Mouse (Mus musculus): ENCODE measurements around the gene 4932438H23Rik.
"Not testable (repeated sequence)": the region's sequence is repeated elsewhere in the genome, so short reads cannot be mapped to it uniquely, and the experiment has no call there.

4932438H23Rik gene

GRCm38 (mm10) chr16:91097858-91098257, 2.9 kb upstream of the 4932438H23Rik start:
- no peak for DNase-seq

DNA sequence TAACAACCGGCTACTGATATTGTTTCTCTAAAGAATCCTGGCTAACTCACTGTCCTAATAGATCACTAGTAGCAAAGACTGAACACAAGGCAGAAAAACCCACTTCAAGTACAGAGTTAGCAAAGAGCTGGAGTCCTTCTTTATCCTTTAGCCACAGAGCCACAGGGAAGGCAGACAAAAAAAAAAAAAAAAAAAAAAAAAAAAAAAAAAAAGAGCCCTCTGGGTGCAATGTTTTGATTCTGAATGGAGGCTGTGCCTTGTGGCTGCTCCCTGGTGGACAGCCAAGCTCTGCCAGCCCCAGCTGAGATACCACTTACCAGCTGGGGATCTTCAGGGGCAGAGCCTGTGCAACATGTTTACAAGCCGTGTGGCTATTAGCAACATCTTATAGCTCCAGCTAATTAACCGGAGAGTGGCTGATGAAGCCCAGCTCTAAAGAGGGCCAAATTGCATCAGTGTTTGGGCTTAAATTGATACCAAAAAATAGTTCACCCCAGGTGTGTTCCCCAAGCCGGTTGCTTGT, 2.1 kb upstream of the 4932438H23Rik start:
- DNase-seq = no peak

DNA sequence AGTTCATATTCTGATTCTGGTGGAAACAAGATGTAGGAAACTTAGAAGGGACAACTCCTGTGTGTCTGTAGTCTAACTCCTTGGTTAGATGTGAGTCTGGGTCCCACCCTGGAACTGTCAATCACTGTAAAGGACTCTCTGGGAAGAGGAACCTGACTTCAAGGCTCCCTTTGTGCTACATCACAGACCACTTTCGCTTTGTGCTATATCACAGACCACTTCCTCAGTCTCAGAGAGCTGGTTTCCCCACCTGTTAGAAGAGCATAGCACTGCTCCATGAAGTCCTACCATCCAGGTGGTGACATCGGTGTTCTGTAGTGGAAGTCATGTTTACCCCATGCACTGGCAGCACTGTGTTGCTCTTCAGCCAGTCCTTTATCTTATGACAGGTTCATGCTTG, 1.1 kb upstream of the 4932438H23Rik start:
- no peak for DNase-seq

DNA sequence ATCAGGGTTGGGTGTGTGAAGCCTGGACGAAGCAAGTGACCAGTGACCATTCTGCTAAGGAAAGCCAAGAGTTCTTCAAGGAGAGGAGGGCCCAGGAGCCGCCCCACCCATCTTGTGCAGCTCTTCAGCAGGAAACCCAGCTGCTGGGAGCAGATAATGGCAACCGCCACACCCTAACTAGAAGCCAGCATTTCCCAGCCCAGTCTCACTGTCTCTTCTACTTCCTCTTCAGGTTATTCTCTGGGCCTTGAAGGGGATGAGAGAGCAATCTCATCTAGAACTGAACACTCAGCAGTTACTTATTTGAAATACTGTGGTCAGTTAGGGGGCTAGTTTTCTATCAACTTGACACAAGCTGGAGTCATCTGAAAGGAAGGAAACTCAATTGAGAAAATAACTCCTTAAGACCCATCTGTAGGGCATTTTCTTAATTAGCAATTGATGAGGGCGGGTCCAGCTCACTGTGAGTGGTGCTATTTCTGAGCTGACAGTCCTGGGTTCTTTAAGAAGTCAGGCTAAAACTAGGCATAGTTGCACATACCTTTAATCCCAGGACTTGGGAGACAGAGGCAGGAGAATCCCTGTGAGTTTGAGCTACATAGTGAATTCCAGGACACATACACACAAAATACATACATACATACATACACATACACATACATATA, 8.1 kb downstream of the 4932438H23Rik start:
- DNase-seq = no peak

DNA sequence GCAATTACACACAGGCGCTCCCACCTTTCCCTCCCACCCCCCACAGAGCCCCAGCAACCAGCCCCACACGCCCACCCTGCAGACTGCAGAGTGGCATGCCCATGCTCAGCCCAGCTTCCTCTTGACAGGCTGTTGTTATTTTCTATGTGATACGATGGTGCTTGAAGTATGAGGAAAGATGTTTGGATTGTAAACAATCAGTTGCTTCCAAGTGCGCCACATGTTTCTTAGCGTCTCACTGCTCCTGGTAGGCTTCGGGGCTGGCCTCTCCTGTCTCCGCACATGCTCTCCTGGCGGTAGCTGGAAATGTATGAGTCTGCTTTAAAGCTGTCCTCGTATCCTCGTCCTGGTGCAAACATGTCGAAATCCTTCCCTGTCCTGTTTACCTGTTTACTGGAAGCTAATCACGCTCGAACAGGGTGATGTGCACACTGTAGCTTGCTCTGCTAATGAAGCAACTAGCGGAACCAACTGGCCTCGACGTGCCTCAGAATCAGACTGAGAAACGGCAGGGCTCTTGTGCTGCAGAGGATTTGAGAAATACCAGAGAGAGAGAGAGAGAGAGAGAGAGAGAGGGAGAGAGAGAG, 9.6 kb downstream of the 4932438H23Rik start:
- peak in 1 of 2 experiments; percentile 26 for DNase-seq

DNA sequence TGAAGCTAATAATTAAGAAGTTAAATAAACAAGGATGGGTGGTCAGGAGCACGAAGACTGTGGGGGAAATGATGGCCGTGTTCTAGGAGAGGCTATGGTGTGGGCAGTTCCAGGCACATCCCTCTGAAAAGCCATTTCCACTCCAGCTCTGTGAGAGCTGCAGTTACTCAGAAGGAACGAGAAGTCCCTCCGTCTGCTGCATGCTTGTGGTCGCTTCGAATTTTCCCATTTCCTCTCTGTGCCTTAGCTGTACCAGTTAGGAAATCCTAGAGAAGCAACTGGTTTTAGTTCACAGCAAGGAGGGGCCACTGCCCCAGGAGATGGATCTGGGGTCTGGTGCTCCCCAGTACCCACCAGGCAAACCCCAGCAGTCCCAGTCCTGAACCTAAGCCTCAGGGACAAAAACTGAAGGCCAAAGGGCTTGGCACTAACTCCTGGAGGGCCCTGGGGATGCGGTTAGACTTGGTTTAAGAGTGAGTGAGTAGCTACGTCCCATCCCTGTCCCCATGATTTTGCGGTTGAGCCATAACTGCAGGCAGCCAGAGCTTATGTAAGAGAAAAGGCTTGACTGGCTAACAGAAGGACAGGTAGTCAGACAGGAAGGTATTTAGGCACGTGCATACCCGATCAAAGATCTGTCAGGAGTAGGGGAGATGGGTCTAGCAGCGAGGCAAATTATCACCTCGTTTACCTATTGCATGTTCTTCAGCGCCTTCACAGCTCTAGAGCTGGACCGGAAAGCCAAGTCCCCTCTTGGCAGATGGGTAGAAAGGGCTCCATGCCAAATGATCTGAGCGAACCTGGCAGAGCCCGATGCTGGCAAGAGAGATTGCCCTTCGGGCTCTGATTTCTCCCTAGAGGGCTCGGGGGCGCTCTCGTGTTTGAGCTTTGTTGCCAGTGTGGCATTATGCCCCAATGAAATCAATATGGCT, 10.3 kb downstream of the 4932438H23Rik start:
- peak; percentile 86 to 89 for DNase-seq

- no peak for DNase-seq
These were observed 11.8 kb downstream of the 4932438H23Rik start for GRCm38 (mm10) chr16:91083002-91083646.

- peak; percentile 81 to 84 for DNase-seq
These were observed 13.4 kb downstream of the 4932438H23Rik start for GRCm38 (mm10) chr16:91081508-91081907.

DNA sequence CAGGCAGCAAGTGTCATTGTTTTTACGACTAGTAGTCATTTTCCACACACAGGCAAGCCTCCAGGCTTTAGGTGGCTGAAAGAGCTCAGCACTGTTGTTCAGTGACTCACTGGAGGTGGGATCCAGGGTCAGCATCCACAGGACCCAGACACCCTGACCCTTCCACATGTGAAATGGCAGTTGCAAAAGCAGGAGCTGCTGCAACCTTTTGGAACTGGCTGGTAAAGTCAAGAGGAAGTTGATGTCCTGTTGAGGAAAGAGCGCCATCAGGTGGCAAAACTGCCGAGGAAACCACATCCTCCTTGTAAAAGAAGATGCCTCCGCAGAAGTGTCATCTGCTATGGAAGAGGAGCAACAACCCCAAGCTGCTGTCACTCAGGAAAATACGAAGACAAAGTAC, 18.7 kb downstream of the 4932438H23Rik start:
- DNase-seq = peak in 1 of 2 experiments; percentile 13

- not testable (repeated sequence) for DNase-seq
These were observed 19.5 kb downstream of the 4932438H23Rik start for GRCm38 (mm10) chr16:91075423-91075822.

- peak; percentile 92 to 93 for DNase-seq
These were observed 21.6 kb downstream of the 4932438H23Rik start for GRCm38 (mm10) chr16:91073163-91073892.

DNA sequence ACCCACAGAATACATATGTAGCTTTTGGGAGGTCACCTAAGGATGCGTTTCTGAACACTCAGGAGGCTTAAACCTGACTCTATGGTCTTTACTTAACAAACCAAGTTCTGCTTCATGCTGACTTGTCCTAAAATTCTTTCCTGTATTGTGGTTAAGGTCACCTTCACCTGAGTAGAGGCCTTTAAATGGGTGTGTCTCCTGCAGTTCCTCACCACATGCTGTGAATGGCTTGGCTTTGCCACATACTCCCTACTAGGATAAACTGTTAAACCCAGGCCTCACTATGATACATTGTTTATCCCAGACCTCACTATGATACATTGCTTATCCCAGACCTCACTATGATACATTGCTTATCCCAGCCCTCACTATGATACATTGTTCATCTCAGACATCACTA, 22.7 kb downstream of the 4932438H23Rik start:
- no peak for DNase-seq

DNA sequence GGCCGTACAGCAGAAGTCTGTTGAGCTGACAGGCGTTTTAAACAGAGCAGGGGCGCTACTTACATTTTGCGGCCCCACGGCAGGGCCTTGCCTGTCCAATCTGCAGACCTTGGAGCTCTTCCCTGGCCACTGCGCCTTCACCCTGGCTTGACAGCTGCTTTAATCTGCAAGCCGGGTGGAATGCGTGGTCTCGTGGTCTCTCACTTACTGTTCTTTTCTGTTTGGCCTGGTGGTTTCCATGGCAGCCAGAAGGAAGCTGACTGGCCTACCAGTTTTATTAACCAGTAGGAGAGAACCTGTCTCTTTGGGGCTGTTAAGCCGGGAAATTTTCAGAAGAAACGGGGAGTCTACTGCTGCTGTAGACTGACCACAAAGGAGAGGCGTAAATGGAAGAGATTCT, 26.0 kb downstream of the 4932438H23Rik start:
- DNase-seq = no peak

DNA sequence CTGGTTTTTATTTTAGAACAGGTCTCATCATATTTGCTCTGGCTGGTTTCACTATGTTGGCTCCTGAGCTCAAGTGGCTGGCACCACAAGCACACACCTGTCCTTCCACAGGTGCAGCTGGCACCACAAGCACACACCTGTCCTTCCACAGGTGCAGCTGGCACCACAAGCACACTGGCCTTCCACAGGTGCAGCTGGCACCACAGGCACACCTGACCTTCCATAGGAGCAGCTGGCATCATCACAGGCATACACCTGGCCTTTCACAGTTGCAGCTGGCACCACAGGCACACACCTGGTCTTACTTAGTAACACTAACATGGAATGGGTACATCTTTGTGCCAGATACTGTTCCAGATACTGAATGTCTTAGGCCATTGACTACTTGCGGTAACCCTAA, 27.8 kb downstream of the 4932438H23Rik start:
- DNase-seq = no peak

DNA sequence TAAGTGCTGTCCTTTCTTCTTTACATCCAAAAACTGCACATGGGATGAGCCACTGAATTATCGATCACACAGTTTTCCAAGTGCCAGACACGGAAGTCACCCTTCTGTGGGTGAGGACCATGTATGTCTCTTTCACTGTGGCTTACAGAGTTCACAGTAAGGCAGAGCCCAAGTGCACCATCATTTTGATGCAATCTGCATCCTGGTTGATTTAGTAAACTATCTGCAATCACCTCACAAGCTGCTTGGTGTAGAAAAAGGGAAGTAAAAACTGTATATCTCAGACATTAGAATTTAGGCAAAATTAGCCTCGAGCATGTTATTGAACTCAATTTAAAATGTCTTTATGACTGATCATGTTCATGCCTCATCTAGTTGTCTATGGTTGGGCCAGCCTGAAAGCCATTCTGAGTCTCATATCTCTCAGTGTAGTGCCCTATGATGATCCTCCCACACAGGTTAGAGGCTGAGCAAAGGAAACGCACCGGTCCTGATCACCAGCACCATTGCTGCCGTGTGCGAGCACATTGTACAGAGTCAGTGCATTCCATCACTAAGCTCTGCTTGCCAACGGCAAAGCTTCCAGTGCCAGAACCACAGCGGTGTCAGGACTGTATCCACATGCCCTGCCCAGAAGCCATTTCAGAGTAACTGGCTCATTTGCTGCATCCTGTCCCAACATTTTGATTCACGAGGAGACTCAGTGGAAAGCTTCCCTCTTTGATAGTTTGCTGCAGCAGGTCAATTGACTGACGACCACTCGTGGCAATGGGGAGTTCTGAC, 30.1 kb downstream of the 4932438H23Rik start:
- DNase-seq = peak in 1 of 2 experiments; percentile 30

GRCm38 (mm10) chr16:91063786-91064185, 31.1 kb downstream of the 4932438H23Rik start:
- no peak for DNase-seq

- DNase-seq = no peak
These were observed 33.2 kb downstream of the 4932438H23Rik start for GRCm38 (mm10) chr16:91061531-91062318.

DNA sequence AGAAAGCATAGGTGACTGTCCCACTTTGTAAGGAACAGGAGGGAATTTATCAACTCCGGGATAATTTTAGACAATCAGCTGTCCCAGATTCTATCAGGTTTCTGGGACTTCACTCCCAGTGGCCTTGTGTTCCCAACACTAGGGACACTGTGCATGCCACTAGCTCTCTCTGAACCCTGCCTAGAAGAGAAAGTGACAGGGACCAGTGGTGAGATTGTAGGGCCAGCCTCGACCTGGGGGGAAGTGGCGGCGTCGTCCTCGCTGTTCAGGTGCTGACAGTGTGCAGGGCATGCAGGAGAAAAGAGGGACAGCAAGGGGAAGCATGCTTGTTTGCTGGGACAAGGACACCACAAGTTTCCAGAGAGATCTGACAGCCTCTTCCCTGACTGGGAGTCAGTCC, 37.2 kb downstream of the 4932438H23Rik start:
- DNase-seq = no peak

GRCm38 (mm10) chr16:91057261-91057660, 37.7 kb downstream of the 4932438H23Rik start:
- DNase-seq = no peak

DNA sequence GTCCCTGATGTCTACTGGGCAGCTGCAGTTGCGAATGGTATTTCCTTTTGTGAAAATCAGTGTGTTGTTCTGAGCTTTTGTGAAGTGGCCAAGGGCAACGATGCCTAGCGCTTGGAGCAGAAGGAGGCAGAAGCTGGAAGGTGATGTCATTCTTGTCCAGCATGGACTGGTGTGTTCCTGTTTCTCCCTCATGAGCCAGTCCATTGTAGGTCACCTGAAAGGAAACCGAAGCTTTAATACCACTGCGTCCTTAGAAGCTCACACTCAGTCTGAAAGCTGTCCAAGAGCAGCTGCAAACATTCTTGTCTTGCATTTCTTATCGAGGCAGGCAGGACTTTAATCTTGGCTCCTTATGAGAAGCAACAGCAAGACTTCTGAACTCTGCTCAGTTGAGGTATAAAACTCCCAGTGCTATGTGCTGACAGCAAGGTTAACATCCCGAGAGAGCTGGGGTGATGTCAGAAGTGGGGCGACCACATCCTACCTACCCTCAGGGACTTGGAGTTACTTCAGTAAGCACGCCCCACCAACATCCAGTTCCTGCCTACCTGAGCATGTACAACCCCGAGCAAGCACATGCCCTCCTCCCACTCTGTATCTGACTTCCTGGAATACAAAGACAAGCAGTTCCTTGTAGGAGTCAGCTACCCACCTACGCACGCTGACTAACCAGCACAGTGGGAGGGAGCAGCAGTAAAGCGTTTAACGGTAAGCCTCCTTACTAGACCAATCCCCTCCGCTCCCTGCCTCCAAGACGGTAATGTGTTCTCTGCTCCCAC, 38.7 kb downstream of the 4932438H23Rik start:
- no peak for DNase-seq

All from cerebellum, adult 18-20 months (tissue).